Mouse (Mus musculus): Measurements from ENCODE around the gene Shc1.

GRCm38 (mm10) chr3:89388901-89389740, 29.1 kb upstream of the Shc1 start:
- TF ChIP-seq CTCF (IDR thresholded peaks at IDR 0.05; ENCODE audit: low read depth, low read length) (no peak), TAL1 (conservative IDR thresholded peaks at IDR 0.05; ENCODE audit: low read depth, low read length) (no peak)
